Mouse (Mus musculus) bone marrow macrophage, adult 2 months (primary cell): ENCODE measurements around the gene Adad2.

Experiments used
- CTCF ChIP-seq: IDR thresholded peaks from 2 replicates; pipeline ENCODE4 v1.5.1; 2012; ENCODE audit warnings: low read depth, mild to moderate bottlenecking, low read length, moderate library complexity
- POLR2A ChIP-seq: IDR thresholded peaks from 2 replicates; pipeline ENCODE4 v1.6.1; 2012; ENCODE audit warnings: mild to moderate bottlenecking, low read depth, low read length, borderline replicate concordance

DNA sequence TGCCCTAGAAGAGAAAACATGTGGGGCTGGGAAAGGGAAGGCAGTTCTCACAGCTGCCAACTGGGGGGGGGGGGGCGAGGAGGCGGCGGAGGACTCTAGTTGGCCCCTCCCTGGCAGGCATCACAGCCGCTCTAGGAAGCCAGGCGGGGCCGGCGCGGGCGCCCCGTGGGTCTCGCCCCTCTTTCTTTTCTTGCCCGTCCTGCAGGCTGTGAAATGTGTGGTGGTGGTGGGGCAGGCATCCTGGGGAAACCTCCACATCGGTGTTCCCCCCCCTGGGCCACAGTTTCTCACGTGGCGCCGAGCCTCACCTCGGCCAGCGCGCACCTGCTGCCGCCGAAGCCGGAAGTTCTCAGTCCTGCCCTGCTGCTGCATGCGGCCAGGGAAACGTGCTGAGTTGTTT, 26.6 kb upstream of the Adad2 start:
- TF ChIP-seq POLR2A (no peak), CTCF (no peak)
